Mouse (Mus musculus) neural tube, embryonic 13.5 days (tissue): ENCODE results near the gene Atp12a. TPM values are rescaled to one million over a fixed set of nuclear protein-coding genes. Genes with fewer than 3 reads are reported as not detected.

Experiments used
- ATAC-seq: fragments of 200-750 bp; cut with Nextera tagmentation; 2 replicates; pipeline ENCODE4 v1.8.0; 2017; ENCODE audit warnings: low read depth, mild to moderate bottlenecking, moderate TSS enrichment, moderate library complexity
- H3K27ac ChIP-seq: fragments of 300-500 bp; sonication (generic); replicated peaks from 2 replicates; pipeline ENCODE4 v1.5.1; 2015; ENCODE audit warnings: moderate library complexity, mild to moderate bottlenecking, inconsistent platforms
- H3K27me3 ChIP-seq: fragments of 300-500 bp; sonication (generic); 2 replicates; pipeline ENCODE4 v1.6.1; 2015; ENCODE audit warnings: mild to moderate bottlenecking, inconsistent platforms
- H3K36me3 ChIP-seq: fragments of 300-500 bp; sonication (generic); 2 replicates; pipeline ENCODE4 v1.6.1; 2015; ENCODE audit warnings: mild to moderate bottlenecking, inconsistent platforms
- H3K4me1 ChIP-seq: fragments of 300-500 bp; sonication (generic); replicated peaks from 2 replicates; pipeline ENCODE4 v1.6.1; 2015; ENCODE audit warnings: inconsistent platforms
- H3K4me2 ChIP-seq: fragments of 300-500 bp; sonication (generic); 2 replicates; pipeline ENCODE4 v1.6.1; 2015; ENCODE audit warnings: inconsistent platforms, mild to moderate bottlenecking, moderate library complexity
- H3K4me3 ChIP-seq: fragments of 300-500 bp; sonication (generic); 2 replicates; pipeline ENCODE4 v1.5.1; 2015; ENCODE audit warnings: mild to moderate bottlenecking, inconsistent platforms
- H3K9ac ChIP-seq: fragments of 300-500 bp; sonication (generic); 2 replicates; pipeline ENCODE4 v1.6.1; 2015; ENCODE audit warnings: moderate library complexity, mild to moderate bottlenecking, inconsistent platforms
- H3K9me3 ChIP-seq: fragments of 300-500 bp; sonication (generic); 2 replicates; pipeline ENCODE4 v1.6.1; 2016; ENCODE audit warnings: inconsistent platforms
- WGBS: fragments of 180-500 bp; shearing (Covaris S2); methylation state at CpG from one replicate; pipeline ENCODE4 v1.1.7; 2015; 5-methylcytosine and 5-hydroxymethylcytosine counted together
- polyA plus RNA-seq: library from polyadenylated mRNA; unstranded; fragments of >200 nt; fragmentation: Nextera tagmentation; extraction: Ambion mirVana; gene quantifications from 2 replicates; pipeline ENCODE4 v1.2.1, GENCODE M21; 2015

The Atp12a gene
- polyA plus RNA-seq, 1 experiment from 2014 or later = 0.15 TPM

DNA sequence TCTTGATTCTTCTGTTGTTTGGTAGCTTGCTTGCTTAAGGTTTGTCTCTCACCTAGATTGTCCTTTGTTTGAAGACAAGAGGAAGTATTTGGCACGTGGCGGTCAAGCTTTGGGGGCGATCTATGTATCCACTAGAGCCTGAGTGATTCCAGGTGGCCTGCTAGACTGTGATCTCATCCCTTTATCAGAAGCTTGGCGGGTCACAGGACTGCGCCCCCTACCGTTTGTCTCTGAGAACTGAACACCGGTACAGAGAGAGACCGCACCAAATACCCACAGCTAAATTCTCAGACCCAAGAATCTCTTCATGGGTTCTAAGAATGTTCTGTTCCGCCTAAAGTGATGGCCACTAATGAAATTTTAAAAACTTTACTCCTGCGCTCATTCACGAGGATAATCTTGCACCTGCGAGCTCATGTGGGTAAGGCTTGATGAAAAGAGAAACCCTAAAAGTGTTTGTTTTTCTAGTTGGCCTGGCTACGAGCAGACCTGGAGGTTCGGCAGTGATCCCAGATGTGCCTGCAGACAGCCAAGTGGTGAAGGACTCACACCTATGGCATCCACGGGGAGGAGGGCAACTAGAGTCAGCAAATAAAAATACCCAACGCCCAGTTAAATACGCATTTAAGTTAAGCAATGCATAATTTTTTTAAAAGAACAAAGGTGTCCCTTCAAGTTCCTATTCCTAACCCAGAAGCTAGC is 12.8 kb upstream of the Atp12a start:
- ATAC-seq = no peak
- H3K4me3 ChIP-seq = no peak overlapping the region
- no peak overlapping the region for H3K4me2 ChIP-seq
- no peak overlapping the region for H3K27ac ChIP-seq
- H3K9ac ChIP-seq = no peak overlapping the region
- H3K36me3 ChIP-seq = no peaks in the 10 kb centered on the region
- H3K4me1 ChIP-seq = no peaks in the 10 kb centered on the region; the same call in 1 of the 2 replicates
- no peaks in the 10 kb centered on the region for H3K9me3 ChIP-seq
- WGBS = 43% methylated on average over 17 of the region's 17 CpGs
- H3K27me3 ChIP-seq = no peaks in the 10 kb centered on the region

DNA sequence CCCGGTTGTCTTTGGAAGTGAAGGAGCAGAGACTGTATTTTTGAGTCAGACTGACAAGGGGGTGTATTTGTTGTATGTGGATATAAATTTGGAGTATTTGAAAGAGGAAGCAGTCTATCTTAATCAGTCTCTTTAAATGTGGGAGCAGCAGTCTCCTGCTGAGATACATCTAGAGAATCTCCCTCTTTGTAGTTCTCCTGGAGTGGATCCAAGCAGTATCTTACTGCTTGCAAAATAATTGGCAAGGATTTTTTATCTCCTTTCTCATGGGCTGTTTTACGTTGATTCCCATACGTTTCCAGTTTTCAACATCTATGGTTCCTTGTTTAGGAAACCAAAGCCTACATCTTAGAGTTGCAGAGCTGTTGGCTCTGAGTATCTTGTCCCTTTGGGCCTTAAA is 10.1 kb upstream of the Atp12a start:
- Histone ChIP-seq H3K4me2 (no peak overlapping the region), H3K4me3 (no peak overlapping the region), H3K36me3 (no peaks in the 10 kb centered on the region), H3K27me3 (no peaks in the 10 kb centered on the region), H3K9ac (no peak overlapping the region), H3K9me3 (no peaks in the 10 kb centered on the region), H3K27ac (no peak overlapping the region), H3K4me1 (no peaks in the 10 kb centered on the region; the same call in 1 of the 2 replicates)
- 74% methylated on average over 3 of the region's 3 CpGs for WGBS
- ATAC-seq = no peak

DNA sequence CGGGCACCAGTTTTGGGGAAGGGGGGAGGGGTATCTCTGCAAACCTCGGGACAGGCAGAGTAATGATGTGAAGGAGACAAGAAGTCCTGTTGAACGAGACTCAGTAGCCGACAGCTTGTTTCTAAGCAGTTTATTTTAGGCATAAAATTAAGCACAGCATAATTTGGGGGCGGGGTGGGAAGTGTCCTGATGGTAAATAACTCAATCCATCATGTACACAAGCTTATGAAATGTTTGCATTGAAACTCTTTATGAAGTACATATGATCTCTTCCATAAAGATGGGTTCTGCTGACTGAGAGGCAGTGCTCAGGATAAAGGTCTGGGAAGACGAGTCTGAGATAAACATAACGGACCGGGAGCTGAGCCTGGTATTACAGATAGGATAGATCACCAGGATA is 9.5 kb upstream of the Atp12a start:
- Histone ChIP-seq H3K4me3 (no peak overlapping the region), H3K27me3 (no peaks in the 10 kb centered on the region), H3K9ac (no peak overlapping the region), H3K36me3 (no peaks in the 10 kb centered on the region), H3K4me1 (no peaks in the 10 kb centered on the region; the same call in 1 of the 2 replicates), H3K27ac (no peak overlapping the region), H3K9me3 (no peaks in the 10 kb centered on the region), H3K4me2 (no peak overlapping the region)
- 83% methylated on average over 8 of the region's 8 CpGs for WGBS
- no peak for ATAC-seq

DNA sequence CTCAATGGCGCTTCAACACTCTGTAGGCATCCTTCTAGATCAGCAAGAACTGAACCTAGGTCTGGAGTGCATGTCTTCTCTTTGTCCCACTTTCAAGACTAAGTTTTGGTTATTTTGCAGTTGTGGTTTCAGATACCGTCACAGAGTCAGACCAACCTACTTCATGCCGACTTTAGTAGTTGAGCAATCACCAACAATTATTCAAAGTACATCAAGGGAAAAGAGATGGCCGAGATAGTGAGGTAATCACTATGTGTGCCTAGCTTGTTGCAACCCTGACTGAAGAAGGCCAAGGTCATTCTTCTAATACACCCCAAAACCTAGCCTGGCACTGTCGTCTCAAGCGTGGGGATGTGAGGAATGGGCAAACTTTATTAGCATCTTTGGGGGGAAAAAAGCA is 8.7 kb upstream of the Atp12a start:
- WGBS = 91% methylated on average over 6 of the region's 6 CpGs
- Histone ChIP-seq H3K36me3 (no peaks in the 10 kb centered on the region), H3K9me3 (no peaks in the 10 kb centered on the region), H3K4me2 (no peak overlapping the region), H3K27ac (no peak overlapping the region), H3K27me3 (no peaks in the 10 kb centered on the region), H3K4me1 (no peaks in the 10 kb centered on the region; the same call in 1 of the 2 replicates), H3K9ac (no peak overlapping the region), H3K4me3 (no peak overlapping the region)
- ATAC-seq = no peak

DNA sequence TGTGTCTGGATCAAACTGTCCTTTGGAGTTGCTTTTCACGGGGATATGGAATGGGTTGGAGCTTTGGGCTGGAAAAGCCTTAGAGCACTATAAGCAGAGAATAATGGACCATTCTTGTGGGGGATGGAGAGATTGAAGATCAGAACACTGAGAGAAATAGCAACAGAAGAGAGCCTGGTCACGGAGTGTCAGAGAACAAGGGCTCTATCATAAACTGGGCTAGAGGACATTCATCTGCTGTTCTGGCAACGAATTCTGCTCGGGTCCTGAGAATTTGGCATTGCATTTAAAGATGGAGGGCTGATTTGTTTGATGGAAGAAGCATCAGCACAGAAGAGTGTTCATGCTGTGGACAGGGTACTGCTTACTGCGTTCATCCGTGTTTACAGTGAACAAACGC is 6.4 kb upstream of the Atp12a start:
- Histone ChIP-seq H3K36me3 (no peaks in the 10 kb centered on the region), H3K4me3 (no peak overlapping the region), H3K9ac (no peak overlapping the region), H3K9me3 (no peaks in the 10 kb centered on the region), H3K27me3 (peaks cover 12% of the 10 kb centered on the region), H3K4me2 (no peak overlapping the region), H3K4me1 (no peaks in the 10 kb centered on the region; the same call in 1 of the 2 replicates), H3K27ac (no peak overlapping the region)
- WGBS = 72% methylated on average over 7 of the region's 7 CpGs
- ATAC-seq = no peak

DNA sequence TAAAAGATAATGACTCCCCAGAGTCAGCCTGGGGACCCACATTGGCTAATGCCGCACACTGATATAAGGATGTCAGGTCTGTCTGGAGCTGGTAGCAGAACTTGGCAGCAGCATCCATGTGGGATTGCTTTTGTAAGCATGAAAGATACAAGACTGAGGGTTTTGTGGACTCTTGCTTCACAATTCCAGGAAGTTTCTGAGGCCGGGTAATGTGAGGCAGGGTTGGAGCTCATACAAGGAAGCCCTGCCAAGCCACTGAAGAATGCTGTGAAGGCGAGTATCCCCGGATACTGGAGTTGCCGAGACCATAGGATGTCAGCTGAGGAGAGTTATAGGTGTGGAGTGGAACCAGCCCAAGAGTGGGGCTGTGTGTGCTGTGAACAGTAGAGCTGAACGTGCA is 5.7 kb upstream of the Atp12a start:
- WGBS = 83% methylated on average over 6 of the region's 6 CpGs
- H3K4me3 ChIP-seq = no peak overlapping the region
- no peak overlapping the region for H3K27ac ChIP-seq
- no peaks in the 10 kb centered on the region; the same call in 1 of the 2 replicates for H3K4me1 ChIP-seq
- no peak for ATAC-seq
- no peaks in the 10 kb centered on the region for H3K9me3 ChIP-seq
- no peaks in the 10 kb centered on the region for H3K36me3 ChIP-seq
- H3K27me3 ChIP-seq = peaks cover 19% of the 10 kb centered on the region
- no peak overlapping the region for H3K9ac ChIP-seq
- H3K4me2 ChIP-seq = no peak overlapping the region

DNA sequence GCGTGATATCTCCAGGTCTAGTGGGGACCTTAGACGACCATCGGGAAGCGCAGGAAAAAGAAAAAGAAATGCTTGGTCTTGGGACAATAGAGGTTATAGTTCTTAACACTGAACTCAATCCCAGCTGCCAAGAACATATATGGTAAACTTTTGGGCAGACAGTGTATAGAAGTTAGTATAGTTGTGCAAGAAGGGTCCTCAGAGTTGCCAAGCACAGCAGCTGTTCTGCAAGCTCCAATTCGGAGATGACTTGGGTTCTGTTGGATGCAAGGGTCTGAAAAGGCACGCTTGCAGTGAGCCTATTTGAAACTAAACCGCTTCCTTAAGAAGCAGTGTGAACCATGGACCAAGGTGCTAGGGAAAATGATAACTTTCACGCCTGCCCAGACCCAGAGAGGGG is 424 bp downstream of the Atp12a start:
- peak overlapping the region; percentile 52; the same call in 1 of the 2 replicates for H3K9ac ChIP-seq
- ATAC-seq = no peak
- H3K9me3 ChIP-seq = no peaks in the 10 kb centered on the region
- no peaks in the 10 kb centered on the region for H3K36me3 ChIP-seq
- peaks cover 13% of the 10 kb centered on the region for H3K4me1 ChIP-seq
- no peak overlapping the region for H3K27ac ChIP-seq
- H3K4me2 ChIP-seq = peak overlapping the region; percentile 65
- 31% methylated on average over 8 of the region's 8 CpGs for WGBS
- peaks cover 58% of the 10 kb centered on the region for H3K27me3 ChIP-seq
- H3K4me3 ChIP-seq = peak overlapping the region; percentile 44

DNA sequence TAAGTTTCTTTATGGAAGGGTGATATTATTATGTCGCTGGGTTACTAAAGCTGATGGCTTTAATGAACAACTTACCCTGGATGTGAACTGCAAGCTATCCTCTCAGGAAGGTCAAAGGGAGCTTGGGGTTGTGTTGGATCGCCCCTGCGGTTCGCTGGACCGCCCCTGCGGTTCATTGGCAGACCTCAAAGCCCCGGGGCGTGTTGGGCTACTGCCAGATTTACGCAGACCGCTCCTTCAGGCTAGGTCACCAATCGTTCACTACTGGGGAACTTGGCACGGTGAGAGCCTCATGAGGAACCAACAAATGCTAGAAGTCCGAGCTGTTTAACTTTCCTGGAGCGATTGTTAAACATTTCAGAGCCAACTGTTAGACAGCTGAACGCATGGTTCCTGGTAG is 1.8 kb downstream of the Atp12a start:
- WGBS = 26% methylated on average over 15 of the region's 15 CpGs
- Histone ChIP-seq H3K4me3 (no peak overlapping the region), H3K9ac (no peak overlapping the region), H3K27ac (no peak overlapping the region), H3K4me2 (no peak overlapping the region), H3K36me3 (no peaks in the 10 kb centered on the region), H3K4me1 (peaks cover 13% of the 10 kb centered on the region), H3K9me3 (no peaks in the 10 kb centered on the region), H3K27me3 (peaks cover 56% of the 10 kb centered on the region)
- no peak for ATAC-seq

DNA sequence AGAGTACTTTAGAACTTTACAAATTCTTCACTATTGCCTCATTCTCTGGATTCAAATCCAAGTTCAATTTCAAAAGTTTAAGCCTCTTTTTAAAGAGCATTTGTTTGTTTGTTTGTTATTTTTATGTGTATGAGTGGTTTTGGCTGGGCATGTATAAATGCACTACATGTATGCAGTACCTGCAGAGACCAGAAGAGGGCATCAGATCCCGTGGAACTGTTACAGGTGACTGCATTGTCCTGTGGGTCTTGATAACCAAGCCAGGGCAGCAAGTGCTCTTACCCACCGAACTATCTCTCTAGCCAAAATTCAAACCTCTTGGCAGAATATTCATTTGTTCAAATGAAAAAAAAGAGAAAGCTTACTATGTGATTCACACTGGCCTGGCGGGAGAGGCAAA is 4.0 kb downstream of the Atp12a start:
- 61% methylated on average over 3 of the region's 3 CpGs for WGBS
- Histone ChIP-seq H3K27me3 (peaks cover 42% of the 10 kb centered on the region), H3K36me3 (no peaks in the 10 kb centered on the region), H3K4me2 (no peak overlapping the region), H3K9ac (no peak overlapping the region), H3K9me3 (no peaks in the 10 kb centered on the region), H3K27ac (no peak overlapping the region), H3K4me3 (no peak overlapping the region), H3K4me1 (peaks cover 13% of the 10 kb centered on the region)
- no peak for ATAC-seq

DNA sequence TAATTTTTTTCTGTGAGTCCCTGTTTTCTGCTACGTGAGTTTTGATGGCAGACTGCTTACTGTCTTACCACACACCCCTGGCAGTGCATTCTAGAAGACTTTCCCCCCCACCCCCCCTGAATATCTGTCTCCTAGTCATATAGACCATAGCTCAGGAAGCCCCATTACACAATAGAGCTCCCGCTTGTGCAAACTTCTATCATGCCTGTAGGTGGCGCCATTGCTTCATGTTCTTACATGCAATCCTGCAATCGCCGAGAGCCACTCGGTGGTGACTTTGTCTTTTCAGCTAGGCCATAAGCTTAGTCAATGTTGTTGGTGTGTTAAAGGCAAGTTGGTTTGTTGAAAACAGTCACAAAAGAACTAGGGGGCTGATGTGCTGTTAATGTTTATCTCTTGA is 10.9 kb downstream of the Atp12a start:
- no peaks in the 10 kb centered on the region for H3K27me3 ChIP-seq
- WGBS = 3% methylated on average over 6 of the region's 6 CpGs
- H3K36me3 ChIP-seq = no peaks in the 10 kb centered on the region
- H3K9me3 ChIP-seq = no peaks in the 10 kb centered on the region
- H3K9ac ChIP-seq = no peak overlapping the region
- peak; percentile 77 for ATAC-seq
- no peak overlapping the region for H3K27ac ChIP-seq
- no peak overlapping the region for H3K4me3 ChIP-seq
- H3K4me1 ChIP-seq = no peaks in the 10 kb centered on the region
- H3K4me2 ChIP-seq = no peak overlapping the region

DNA sequence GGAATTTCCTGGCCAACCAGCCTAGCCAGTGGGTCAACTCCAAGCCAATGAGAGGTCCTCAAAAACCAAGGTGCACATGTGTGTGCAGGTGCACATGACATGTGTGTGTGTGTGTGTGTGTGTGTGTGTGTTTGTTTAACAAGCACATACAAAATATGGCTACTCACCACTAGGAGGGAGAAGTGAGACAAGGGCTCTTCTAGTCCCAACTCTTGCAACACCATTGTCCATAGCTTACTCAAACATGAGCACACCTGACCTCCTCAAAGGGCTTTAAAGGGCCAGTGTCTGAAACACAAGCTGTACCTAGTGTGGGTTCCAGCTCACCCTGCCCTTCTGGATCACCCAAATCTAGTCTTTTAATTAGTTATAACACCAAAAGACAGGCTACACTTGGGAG is 12.9 kb downstream of the Atp12a start:
- Histone ChIP-seq H3K9me3 (no peaks in the 10 kb centered on the region), H3K27me3 (no peaks in the 10 kb centered on the region), H3K4me2 (no peak overlapping the region), H3K27ac (no peak overlapping the region), H3K4me1 (no peaks in the 10 kb centered on the region), H3K36me3 (no peaks in the 10 kb centered on the region), H3K9ac (no peak overlapping the region), H3K4me3 (no peak overlapping the region)
- ATAC-seq = no peak

DNA sequence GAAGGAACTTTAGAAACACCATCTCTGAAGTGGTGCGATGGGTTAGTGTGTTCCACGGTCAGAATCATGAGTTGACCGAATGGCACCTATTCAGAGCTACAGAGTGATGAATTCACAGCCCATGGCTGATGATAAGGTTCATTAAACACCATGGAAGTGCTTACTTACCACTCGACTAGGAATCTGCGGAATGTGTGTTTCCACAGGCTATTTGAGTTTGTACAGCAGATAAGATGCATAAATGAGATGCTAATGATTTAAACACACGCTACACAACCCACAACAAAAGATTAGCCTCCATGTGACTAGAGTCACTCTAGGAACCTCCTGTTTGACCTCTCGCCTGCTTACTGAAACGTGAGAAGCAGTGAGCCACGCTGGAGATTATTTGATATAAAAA is 14.5 kb downstream of the Atp12a start:
- Histone ChIP-seq H3K4me2 (no peak overlapping the region), H3K4me1 (no peaks in the 10 kb centered on the region), H3K4me3 (no peak overlapping the region), H3K9ac (no peak overlapping the region), H3K36me3 (no peaks in the 10 kb centered on the region), H3K27ac (no peak overlapping the region), H3K9me3 (no peaks in the 10 kb centered on the region), H3K27me3 (no peaks in the 10 kb centered on the region)
- 73% methylated on average over 9 of the region's 9 CpGs for WGBS
- ATAC-seq = no peak

DNA sequence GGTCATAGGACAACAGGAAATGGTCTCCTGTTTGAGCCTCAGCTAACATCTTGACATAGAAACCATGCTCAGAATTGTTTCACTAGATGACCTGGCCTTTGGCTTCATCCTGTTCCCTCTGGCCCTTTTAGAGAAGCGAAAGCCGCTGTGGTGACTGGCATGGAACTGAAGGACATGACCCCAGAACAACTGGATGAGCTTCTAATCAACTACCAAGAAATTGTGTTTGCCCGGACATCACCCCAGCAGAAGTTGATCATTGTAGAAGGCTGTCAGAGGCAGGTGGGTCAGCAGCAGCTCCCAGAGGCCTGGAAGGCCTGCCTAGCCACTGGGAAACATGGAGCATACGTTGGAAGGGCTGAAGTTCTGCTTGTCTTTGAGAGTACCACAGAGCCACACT is 17.5 kb downstream of the Atp12a start:
- no peak overlapping the region for H3K4me3 ChIP-seq
- H3K27ac ChIP-seq = no peak overlapping the region
- no peaks in the 10 kb centered on the region for H3K4me1 ChIP-seq
- H3K9ac ChIP-seq = no peak overlapping the region
- no peaks in the 10 kb centered on the region for H3K36me3 ChIP-seq
- H3K4me2 ChIP-seq = no peak overlapping the region
- no peaks in the 10 kb centered on the region for H3K9me3 ChIP-seq
- no peaks in the 10 kb centered on the region for H3K27me3 ChIP-seq
- 84% methylated on average over 4 of the region's 4 CpGs for WGBS
- ATAC-seq = no peak
